Mouse (Mus musculus) neural tube, embryonic 15.5 days (tissue): ENCODE measurements at regions not wholly inside any gene's neighbourhood (a gene's known extent, or its start where the extent isn't known, plus 50 kb on each side); places are given as distances from the start of the nearest gene placed in this dataset.
A peak's percentile ranks its signal among the peaks of the same experiment; 100 is the strongest.

Experiments used
- ATAC-seq: fragments of 200-750 bp; cut with Nextera tagmentation; 2 replicates; pipeline ENCODE4 v1.8.0; 2017; ENCODE audit warnings: mild to moderate bottlenecking, moderate TSS enrichment, moderate library complexity; ENCODE audit not compliant: low FRiP score
- H3K27ac ChIP-seq: fragments of 300-500 bp; sonication (generic); replicated peaks from 2 replicates; pipeline ENCODE4 v1.5.1; 2015; ENCODE audit warnings: mild to moderate bottlenecking, inconsistent platforms
- H3K27me3 ChIP-seq: fragments of 300-500 bp; sonication (generic); replicated peaks from 2 replicates; pipeline ENCODE4 v1.6.1; 2015; ENCODE audit warnings: inconsistent platforms
- H3K36me3 ChIP-seq: fragments of 300-500 bp; sonication (generic); 2 replicates; pipeline ENCODE4 v1.6.1; 2015; ENCODE audit warnings: inconsistent platforms
- H3K4me1 ChIP-seq: fragments of 300-500 bp; sonication (generic); 2 replicates; pipeline ENCODE4 v1.6.1; 2015; ENCODE audit warnings: inconsistent platforms
- H3K4me2 ChIP-seq: fragments of 300-500 bp; sonication (generic); 2 replicates; pipeline ENCODE4 v1.6.1; 2015; ENCODE audit warnings: inconsistent platforms, mild to moderate bottlenecking, moderate library complexity
- H3K4me3 ChIP-seq: fragments of 300-500 bp; sonication (generic); replicated peaks from 2 replicates; pipeline ENCODE4 v1.5.1; 2015; ENCODE audit warnings: mild to moderate bottlenecking, inconsistent platforms
- H3K9ac ChIP-seq: fragments of 300-500 bp; sonication (generic); replicated peaks from 2 replicates; pipeline ENCODE4 v1.6.1; 2015; ENCODE audit warnings: mild to moderate bottlenecking, inconsistent platforms
- H3K9me3 ChIP-seq: fragments of 300-500 bp; sonication (generic); replicated peaks from 2 replicates; pipeline ENCODE4 v1.6.1; 2016; ENCODE audit warnings: inconsistent platforms
- WGBS: fragments of 180-500 bp; shearing (Covaris S2); methylation state at CpG from one replicate; pipeline ENCODE4 v1.1.7; 2015; ENCODE audit warnings: mixed read lengths; 5-methylcytosine and 5-hydroxymethylcytosine counted together

GRCm38 (mm10) chr8:11942892-11943332, 102.6 kb downstream of the Tex29 start:
- no peaks in the 10 kb centered on the region for H3K36me3 ChIP-seq
- 21% methylated on average over 6 of the region's 6 CpGs for WGBS
- ATAC-seq: peak; percentile 95
- no peak overlapping the region; the same call in 1 of the 2 replicates for H3K9ac ChIP-seq
- no peak overlapping the region for H3K4me2 ChIP-seq
- no peaks in the 10 kb centered on the region for H3K9me3 ChIP-seq
- no peaks in the 10 kb centered on the region for H3K4me1 ChIP-seq
- no peaks in the 10 kb centered on the region for H3K27me3 ChIP-seq
- no peak overlapping the region for H3K27ac ChIP-seq
- H3K4me3 ChIP-seq: no peak overlapping the region

DNA sequence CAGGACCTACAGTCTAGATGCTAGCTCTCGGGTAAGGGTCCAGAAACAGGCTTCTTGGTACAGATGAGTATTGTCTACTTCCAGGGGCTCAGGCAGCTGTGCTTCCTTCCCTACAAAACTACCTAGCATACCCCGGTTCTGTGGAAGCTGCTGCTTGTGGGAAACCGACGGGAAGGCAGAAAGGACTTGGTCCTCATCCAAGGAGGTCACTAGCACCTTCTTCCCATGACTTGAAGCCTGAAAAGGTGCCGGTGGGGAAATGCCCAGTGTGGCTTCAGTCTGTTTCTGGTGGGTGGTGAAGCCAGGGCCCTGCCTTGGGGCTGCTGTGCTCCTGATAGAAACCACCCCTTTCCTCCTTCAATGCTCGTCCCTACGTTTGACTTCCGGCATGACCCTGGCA, 107.5 kb downstream of the Tex29 start:
- Histone ChIP-seq H3K9ac (no peak overlapping the region), H3K27ac (no peak overlapping the region), H3K9me3 (no peaks in the 10 kb centered on the region), H3K4me1 (no peaks in the 10 kb centered on the region), H3K27me3 (no peaks in the 10 kb centered on the region), H3K36me3 (no peaks in the 10 kb centered on the region), H3K4me2 (no peak overlapping the region), H3K4me3 (no peak overlapping the region)
- ATAC-seq: no peak
- WGBS: 91% methylated on average over 8 of the region's 8 CpGs

GRCm38 (mm10) chr8:11956268-11956667, 116.0 kb downstream of the Tex29 start:
- ATAC-seq: no peak
- Histone ChIP-seq H3K4me2 (no peak overlapping the region), H3K9me3 (no peaks in the 10 kb centered on the region), H3K27me3 (peaks cover 21% of the 10 kb centered on the region), H3K27ac (no peak overlapping the region), H3K36me3 (no peaks in the 10 kb centered on the region), H3K9ac (no peak overlapping the region), H3K4me1 (no peaks in the 10 kb centered on the region), H3K4me3 (no peak overlapping the region)
- 29% methylated on average over 7 of the region's 7 CpGs for WGBS

GRCm38 (mm10) chr8:11957046-11957783, 116.9 kb downstream of the Tex29 start:
- Histone ChIP-seq H3K4me2 (no peak overlapping the region), H3K36me3 (no peaks in the 10 kb centered on the region), H3K9ac (no peak overlapping the region), H3K9me3 (no peaks in the 10 kb centered on the region), H3K4me1 (no peaks in the 10 kb centered on the region), H3K4me3 (no peak overlapping the region), H3K27me3 (peaks cover 27% of the 10 kb centered on the region), H3K27ac (no peak overlapping the region)
- 69% methylated on average over 7 of the region's 7 CpGs for WGBS
- ATAC-seq: peak; percentile 28; the same call in 1 of the 2 replicates

- ATAC-seq: no peak
- no peaks in the 10 kb centered on the region for H3K36me3 ChIP-seq
- no peak overlapping the region for H3K4me2 ChIP-seq
- no peaks in the 10 kb centered on the region for H3K9me3 ChIP-seq
- H3K4me3 ChIP-seq: no peak overlapping the region
- H3K27me3 ChIP-seq: peaks cover 27% of the 10 kb centered on the region
- no peak overlapping the region for H3K9ac ChIP-seq
- 71% methylated on average over 5 of the region's 5 CpGs for WGBS
- H3K27ac ChIP-seq: no peak overlapping the region
- no peaks in the 10 kb centered on the region for H3K4me1 ChIP-seq
These were observed 117.9 kb downstream of the Tex29 start for GRCm38 (mm10) chr8:11958176-11958575.

DNA sequence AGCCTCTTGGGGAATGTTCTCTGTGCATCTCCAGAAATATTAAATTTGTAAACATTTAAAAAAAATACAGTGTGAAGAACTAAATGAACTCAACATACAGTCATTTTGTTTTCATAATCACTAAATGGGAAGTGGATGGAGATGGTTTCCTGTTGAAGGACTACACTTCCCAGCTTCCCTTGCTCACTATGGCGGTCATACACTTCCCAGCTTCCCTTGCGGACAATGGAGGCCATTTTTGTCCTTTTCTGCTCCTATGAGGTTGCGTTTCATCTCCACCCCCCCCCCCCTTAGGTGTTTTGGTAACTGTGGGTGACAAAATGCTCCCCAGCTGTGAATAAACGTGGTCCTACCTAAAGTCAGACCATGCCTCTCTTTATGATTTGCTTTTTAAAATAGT, 119.2 kb downstream of the Tex29 start:
- Histone ChIP-seq H3K9ac (no peak overlapping the region), H3K27ac (no peak overlapping the region), H3K4me3 (no peak overlapping the region), H3K4me1 (no peaks in the 10 kb centered on the region), H3K9me3 (no peaks in the 10 kb centered on the region), H3K4me2 (no peak overlapping the region), H3K36me3 (no peaks in the 10 kb centered on the region), H3K27me3 (peaks cover 27% of the 10 kb centered on the region)
- WGBS: 84% methylated on average over 4 of the region's 4 CpGs
- no peak for ATAC-seq

DNA sequence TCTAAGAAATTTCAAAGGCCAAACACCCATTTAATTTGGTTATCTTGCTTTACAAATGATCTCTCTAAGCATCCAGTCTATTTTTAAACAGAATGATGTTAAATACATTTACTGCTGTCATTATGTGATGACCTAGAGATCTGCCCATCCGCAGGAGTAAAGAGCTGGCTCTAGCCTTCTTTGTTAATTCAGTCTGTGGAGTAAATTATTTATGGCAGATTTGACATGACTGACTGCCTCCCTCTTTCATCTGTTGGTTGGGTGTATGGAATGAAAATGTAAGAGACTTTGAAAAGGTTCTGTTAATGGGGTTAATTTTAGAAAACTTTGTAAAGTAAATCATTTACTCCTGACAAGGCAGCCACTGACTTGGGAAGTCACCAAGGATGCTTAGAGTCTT, 123.3 kb downstream of the Tex29 start:
- Histone ChIP-seq H3K9me3 (no peaks in the 10 kb centered on the region), H3K36me3 (no peaks in the 10 kb centered on the region), H3K4me2 (no peak overlapping the region), H3K4me3 (no peak overlapping the region), H3K27me3 (peaks cover 20% of the 10 kb centered on the region), H3K9ac (no peak overlapping the region), H3K4me1 (no peaks in the 10 kb centered on the region), H3K27ac (no peak overlapping the region)
- 24% methylated on average over 1 of the region's 1 CpGs for WGBS
- ATAC-seq: no peak

- WGBS: 94% methylated on average over 7 of the region's 7 CpGs
- no peaks in the 10 kb centered on the region for H3K4me1 ChIP-seq
- H3K4me3 ChIP-seq: no peak overlapping the region
- no peak overlapping the region for H3K4me2 ChIP-seq
- no peak overlapping the region for H3K9ac ChIP-seq
- ATAC-seq: no peak
- H3K36me3 ChIP-seq: no peaks in the 10 kb centered on the region
- H3K27ac ChIP-seq: no peak overlapping the region
- H3K27me3 ChIP-seq: peaks cover 19% of the 10 kb centered on the region
- no peaks in the 10 kb centered on the region for H3K9me3 ChIP-seq
These were observed 127.4 kb downstream of the Tex29 start for GRCm38 (mm10) chr8:11967670-11968069.

- no peak for ATAC-seq
- Histone ChIP-seq H3K27me3 (peaks cover 21% of the 10 kb centered on the region), H3K36me3 (no peaks in the 10 kb centered on the region), H3K4me1 (peaks cover 8% of the 10 kb centered on the region), H3K27ac (no peak overlapping the region), H3K9ac (no peak overlapping the region), H3K4me3 (no peak overlapping the region), H3K9me3 (no peaks in the 10 kb centered on the region), H3K4me2 (no peak overlapping the region)
- 75% methylated on average over 9 of the region's 9 CpGs for WGBS
These were observed 130.2 kb downstream of the Tex29 start for GRCm38 (mm10) chr8:11970515-11970914.

DNA sequence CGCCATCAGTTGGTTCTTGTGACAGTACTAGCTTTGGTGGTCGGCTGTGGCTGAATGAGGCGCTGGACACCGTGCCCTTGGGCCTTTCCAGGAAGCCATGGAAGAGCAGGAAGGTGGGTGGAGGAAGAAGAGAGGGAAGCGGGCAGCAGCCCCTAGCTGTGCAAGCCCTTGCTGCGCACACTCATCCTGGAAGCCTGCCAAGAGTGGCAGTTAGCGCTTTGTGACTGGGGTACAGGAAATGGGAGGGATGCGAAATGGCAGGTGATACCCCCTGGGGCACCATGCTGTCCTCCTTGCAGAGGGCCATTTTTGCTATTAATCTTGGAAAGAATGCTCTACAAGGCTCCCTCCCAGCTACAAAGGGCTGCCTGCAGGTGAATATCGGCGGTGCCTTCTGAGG, 133.2 kb downstream of the Tex29 start:
- Histone ChIP-seq H3K4me1 (peaks cover 15% of the 10 kb centered on the region), H3K36me3 (no peaks in the 10 kb centered on the region), H3K27ac (no peak overlapping the region), H3K9me3 (no peaks in the 10 kb centered on the region), H3K27me3 (peaks cover 25% of the 10 kb centered on the region), H3K9ac (no peak overlapping the region), H3K4me3 (no peak overlapping the region), H3K4me2 (no peak overlapping the region)
- ATAC-seq: no peak
- 47% methylated on average over 10 of the region's 10 CpGs for WGBS

GRCm38 (mm10) chr8:11977121-11977520, 136.8 kb downstream of the Tex29 start:
- no peak overlapping the region for H3K27ac ChIP-seq
- no peaks in the 10 kb centered on the region for H3K9me3 ChIP-seq
- 14% methylated on average over 9 of the region's 9 CpGs for WGBS
- no peak overlapping the region for H3K4me2 ChIP-seq
- H3K27me3 ChIP-seq: peaks cover 35% of the 10 kb centered on the region
- H3K9ac ChIP-seq: no peak overlapping the region
- H3K4me1 ChIP-seq: peaks cover 15% of the 10 kb centered on the region
- no peak; the same call in 1 of the 2 replicates for ATAC-seq
- no peaks in the 10 kb centered on the region for H3K36me3 ChIP-seq
- no peak overlapping the region for H3K4me3 ChIP-seq

DNA sequence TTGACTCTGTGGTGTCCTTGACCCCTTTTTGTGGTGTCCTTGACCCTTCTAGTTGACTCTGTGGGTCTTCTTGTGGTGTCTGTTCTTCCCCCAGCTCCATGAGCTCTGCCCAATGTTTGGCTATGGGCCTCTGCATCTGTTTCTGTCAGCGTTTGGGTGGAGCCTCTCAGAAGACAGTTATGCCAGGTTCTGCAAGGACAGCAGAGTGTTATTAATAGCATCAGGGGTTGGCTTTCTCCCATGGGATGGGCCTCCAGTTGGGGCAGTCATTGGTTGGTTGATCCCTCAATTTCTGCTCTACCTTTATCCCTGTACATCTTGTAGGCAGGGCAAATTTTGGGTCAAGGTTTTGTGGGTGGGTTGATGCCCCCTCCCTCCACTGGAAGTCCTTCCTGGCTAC, 138.8 kb downstream of the Tex29 start:
- WGBS: 89% methylated on average over 1 of the region's 1 CpGs
- Histone ChIP-seq H3K4me3 (no peak overlapping the region), H3K4me1 (peaks cover 7% of the 10 kb centered on the region; the same call in 1 of the 2 replicates), H3K36me3 (no peaks in the 10 kb centered on the region), H3K27ac (no peak overlapping the region), H3K4me2 (no peak overlapping the region), H3K9me3 (no peaks in the 10 kb centered on the region), H3K9ac (no peak overlapping the region), H3K27me3 (peaks cover 37% of the 10 kb centered on the region)
- ATAC-seq: no peak
